Mouse (Mus musculus) cerebellum, adult 2 months (tissue): ENCODE results near the gene Rph3al. TPM values are rescaled to one million over a fixed set of nuclear protein-coding genes. Genes with fewer than 3 reads are reported as not detected.

Source experiments
- DNase-seq, 2 experiments: peaks; one replicate each; pipeline ENCODE4 v3.0.0; 2021
- H3K27ac ChIP-seq: fragments of 200-500 bp; 2 replicates; pipeline ENCODE4 v1.5.1; 2012; ENCODE audit warnings: low read length, control low read depth, inconsistent platforms; ENCODE audit not compliant: insufficient read depth
- H3K27me3 ChIP-seq: fragments of 200-500 bp; 2 replicates; pipeline ENCODE4 v1.6.1; 2012; ENCODE audit warnings: inconsistent platforms, mild to moderate bottlenecking, low read length, moderate library complexity; ENCODE audit not compliant: control insufficient read depth, insufficient read depth
- H3K4me1 ChIP-seq: fragments of 200-500 bp; 2 replicates; pipeline ENCODE4 v1.6.1; 2011; ENCODE audit warnings: low read length; ENCODE audit not compliant: control insufficient read depth, insufficient read depth
- H3K4me3 ChIP-seq: fragments of 200-500 bp; replicated peaks from 2 replicates; pipeline ENCODE3; 2011; ENCODE audit warnings: mild to moderate bottlenecking, low read depth, low read length, control low read depth; ENCODE audit not compliant: insufficient read depth
- CTCF ChIP-seq: fragments of 200-500 bp; IDR thresholded peaks from 2 replicates; pipeline ENCODE4 v1.5.1; 2011; ENCODE audit warnings: low read depth, mild to moderate bottlenecking, control low read depth, low read length, moderate library complexity, borderline replicate concordance; ENCODE audit not compliant: insufficient read depth
- POLR2A ChIP-seq: fragments of 200-500 bp; IDR thresholded peaks from 2 replicates; pipeline ENCODE4 v1.6.1; 2011; ENCODE audit warnings: low read length, control low read depth, borderline replicate concordance; ENCODE audit not compliant: insufficient read depth
- WGBS: fragments of 180-500 bp; shearing (Covaris S2); methylation state at CpG from one replicate; pipeline ENCODE4 v1.1.7; 2018; 5-methylcytosine and 5-hydroxymethylcytosine counted together
- polyA plus RNA-seq: library from polyadenylated mRNA; depleted of rRNA; stranded (reverse); fragments of >200 nt; gene quantifications from 2 replicates; pipeline ENCODE4 v1.2.3, GENCODE M21; 2012

Rph3al gene
- polyA plus RNA-seq, 1 experiment: 3.6 TPM

GRCm38 (mm10) chr11:75880064-75880463, 58.2 kb downstream of the Rph3al start:
- peak overlapping the region; percentile 60 for H3K27ac ChIP-seq

GRCm38 (mm10) chr11:75878460-75878859, 59.8 kb downstream of the Rph3al start:
- DNase-seq: no peak
- H3K4me1 ChIP-seq: peaks cover 30% of the 10 kb centered on the region
- no peaks in the 10 kb centered on the region for H3K27me3 ChIP-seq
- WGBS: 95% methylated on average over 8 of the region's 8 CpGs
- no peak for TF ChIP-seq CTCF
- TF ChIP-seq POLR2A: no peak
- no peak overlapping the region for H3K27ac ChIP-seq
- H3K4me3 ChIP-seq: no peak overlapping the region

More at GRCm38 (mm10) chr11:75880064-75880463, 58.2 kb downstream of the Rph3al start:
- no peaks in the 10 kb centered on the region for H3K27me3 ChIP-seq
- peaks cover 35% of the 10 kb centered on the region for H3K4me1 ChIP-seq
- 12% methylated on average over 8 of the region's 8 CpGs for WGBS
- H3K4me3 ChIP-seq: no peak overlapping the region
- TF ChIP-seq POLR2A (no peak), CTCF (no peak)
- DNase-seq: peak; percentile 75 to 87

DNA sequence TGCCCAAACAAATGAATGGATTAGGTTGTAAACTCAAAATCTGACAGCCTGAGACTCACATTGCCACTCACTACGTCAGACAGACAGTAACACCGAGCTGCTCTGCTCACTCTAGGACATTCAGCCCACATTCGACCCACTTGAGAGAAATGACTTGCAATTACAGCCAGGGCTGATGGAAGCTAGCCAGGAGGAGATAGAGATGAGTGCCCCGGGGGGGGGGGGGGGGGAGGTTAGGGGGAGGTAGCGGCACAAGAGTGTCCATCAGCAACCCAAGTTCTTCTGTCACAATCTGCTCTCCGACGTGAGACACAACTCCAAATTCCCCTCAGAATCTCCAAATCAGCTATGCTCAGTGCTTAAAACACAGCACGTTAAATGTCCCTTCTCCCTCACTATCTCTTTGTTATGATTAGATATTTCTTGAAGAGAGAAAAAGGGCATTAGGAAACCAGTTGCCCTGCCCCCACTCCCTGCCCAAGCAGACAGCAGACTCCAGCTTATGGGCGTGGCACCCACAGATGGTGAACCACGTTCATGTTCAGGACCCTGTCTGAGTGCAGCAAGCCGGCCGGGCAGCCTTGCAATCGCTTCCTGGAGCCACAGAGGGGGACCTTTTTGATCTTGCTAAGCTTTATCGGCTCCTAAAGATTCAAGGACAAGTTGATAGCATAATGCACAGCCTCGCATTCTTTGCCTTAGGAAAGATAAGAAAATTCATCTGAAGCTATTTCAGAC, 62.0 kb downstream of the Rph3al start:
- Histone ChIP-seq H3K4me3 (no peak overlapping the region), H3K27ac (no peak overlapping the region), H3K4me1 (peaks cover 42% of the 10 kb centered on the region), H3K27me3 (no peaks in the 10 kb centered on the region)
- no peak for DNase-seq
- TF ChIP-seq CTCF: no peak
- TF ChIP-seq POLR2A: no peak
- WGBS: 43% methylated on average over 15 of the region's 15 CpGs

- Histone ChIP-seq H3K27ac (peak overlapping the region; percentile 92), H3K4me1 (peaks cover 51% of the 10 kb centered on the region), H3K4me3 (no peak overlapping the region), H3K27me3 (no peaks in the 10 kb centered on the region)
- 61% methylated on average over 1 of the region's 1 CpGs for WGBS
- DNase-seq: peak; percentile 55 to 73
- TF ChIP-seq POLR2A (no peak), CTCF (no peak)
Observed at GRCm38 (mm10) chr11:75871688-75872087, 66.5 kb downstream of the Rph3al start.

DNA sequence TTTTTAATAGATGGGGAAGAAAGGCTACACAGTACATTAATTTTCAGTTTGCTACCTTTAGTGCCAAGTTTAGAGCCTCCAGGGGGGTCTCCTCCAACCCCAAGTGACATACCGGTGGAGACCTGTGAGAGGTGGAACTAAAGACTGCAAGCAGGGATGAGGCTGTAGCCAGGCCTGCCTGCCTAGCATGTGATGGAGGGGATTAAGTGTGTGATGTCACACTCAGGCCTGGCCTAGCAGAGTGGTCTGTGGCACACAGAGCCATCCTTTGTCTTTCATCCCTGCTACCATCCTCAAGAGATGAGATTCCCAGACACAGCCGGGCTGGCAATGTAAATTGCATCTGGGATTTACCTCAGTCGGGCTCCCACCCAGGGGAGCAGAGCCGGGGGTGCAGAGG, 67.3 kb downstream of the Rph3al start:
- H3K27me3 ChIP-seq: no peaks in the 10 kb centered on the region
- TF ChIP-seq CTCF (no peak), POLR2A (no peak)
- DNase-seq: no peak
- H3K27ac ChIP-seq: peak overlapping the region; percentile 92
- WGBS: 47% methylated on average over 4 of the region's 4 CpGs
- peaks cover 54% of the 10 kb centered on the region for H3K4me1 ChIP-seq
- no peak overlapping the region for H3K4me3 ChIP-seq

- TF ChIP-seq POLR2A: no peak
- TF ChIP-seq CTCF: no peak
- WGBS: 18% methylated on average over 5 of the region's 5 CpGs
Observed at GRCm38 (mm10) chr11:75870386-75870785, 67.8 kb downstream of the Rph3al start.

GRCm38 (mm10) chr11:75869898-75870297, 68.3 kb downstream of the Rph3al start:
- 18% methylated on average over 5 of the region's 5 CpGs for WGBS
- peak overlapping the region; percentile 92 for H3K27ac ChIP-seq

More at GRCm38 (mm10) chr11:75870386-75870785, 67.8 kb downstream of the Rph3al start:
- DNase-seq: peak in 1 of 2 experiments; percentile 52
- H3K4me1 ChIP-seq: peaks cover 60% of the 10 kb centered on the region
- peak overlapping the region; percentile 92 for H3K27ac ChIP-seq
- no peak overlapping the region for H3K4me3 ChIP-seq
- no peaks in the 10 kb centered on the region for H3K27me3 ChIP-seq

GRCm38 (mm10) chr11:75866861-75867260, 71.4 kb downstream of the Rph3al start:
- WGBS: 68% methylated on average over 4 of the region's 4 CpGs
- TF ChIP-seq POLR2A: no peak
- TF ChIP-seq CTCF: no peak
- Histone ChIP-seq H3K4me3 (no peak overlapping the region), H3K4me1 (peaks cover 61% of the 10 kb centered on the region), H3K27ac (no peak overlapping the region), H3K27me3 (no peaks in the 10 kb centered on the region)
- DNase-seq: no peak

More at GRCm38 (mm10) chr11:75869898-75870297, 68.3 kb downstream of the Rph3al start:
- no peaks in the 10 kb centered on the region for H3K27me3 ChIP-seq
- no peak overlapping the region for H3K4me3 ChIP-seq
- DNase-seq: peak; percentile 89 to 92
- H3K4me1 ChIP-seq: peaks cover 60% of the 10 kb centered on the region
- TF ChIP-seq CTCF: no peak
